Mouse (Mus musculus): Measurements from ENCODE around the gene Adamts7.

Adamts7 gene

DNA sequence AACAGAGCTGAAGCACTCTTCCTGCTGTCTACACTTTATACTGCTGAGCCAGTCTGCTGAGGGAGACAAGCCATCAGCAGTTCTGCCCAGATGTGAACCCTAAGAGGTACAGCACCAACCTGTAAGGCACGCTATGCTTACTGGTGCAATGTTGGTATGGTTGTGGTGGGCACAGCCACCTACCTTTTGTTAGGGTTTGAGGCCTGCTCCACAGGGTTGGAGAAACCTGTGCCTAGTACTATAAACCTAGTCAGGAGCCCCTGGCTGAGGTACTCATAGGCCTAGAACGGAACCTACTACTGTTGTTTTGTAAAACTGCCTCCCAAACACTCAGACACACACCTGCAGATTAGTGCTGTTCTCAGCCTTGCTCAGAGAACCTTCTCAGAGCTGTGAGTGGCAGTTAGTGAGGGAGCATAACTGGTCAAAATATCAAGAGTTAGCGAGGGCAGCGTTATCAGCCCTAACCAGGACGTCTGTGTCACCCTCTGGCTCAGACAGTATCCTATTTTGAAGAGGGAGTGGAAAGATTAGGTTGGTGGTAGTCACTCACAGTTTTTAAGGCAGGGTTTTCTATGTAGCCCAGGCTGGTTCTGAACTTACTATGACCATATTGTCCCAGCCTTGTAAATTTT is 87.4 kb downstream of the Adamts7 start:
- TF ChIP-seq GATA4 (IDR thresholded peaks at IDR 0.05; ENCODE audit: insufficient replicate concordance, low read length): no peak

- TF ChIP-seq GATA4 (IDR thresholded peaks at IDR 0.05; ENCODE audit: insufficient replicate concordance, low read length): no peak
Observed at GRCm38 (mm10) chr9:90250964-90251750, 88.3 kb downstream of the Adamts7 start.

- peak; percentile 33; the same call in 1 of the 2 replicates for TF ChIP-seq GATA4 (IDR thresholded peaks at IDR 0.05; ENCODE audit: insufficient replicate concordance, low read length)
Observed at GRCm38 (mm10) chr9:90253181-90253580, 90.3 kb downstream of the Adamts7 start.

GRCm38 (mm10) chr9:90255844-90256405 is 93.1 kb downstream of the Adamts7 start:
- TF ChIP-seq GATA4 (IDR thresholded peaks at IDR 0.05; ENCODE audit: insufficient replicate concordance, low read length): no peak

GRCm38 (mm10) chr9:90257220-90257619 is 94.4 kb downstream of the Adamts7 start:
- no peak for TF ChIP-seq GATA4 (IDR thresholded peaks at IDR 0.05; ENCODE audit: insufficient replicate concordance, low read length)
